Mouse (Mus musculus): ENCODE data around the gene Rgs3. TPM values are rescaled to one million over a fixed set of nuclear protein-coding genes. Genes with fewer than 3 reads are reported as not detected.

Gene Rgs3
- polyA plus RNA-seq, 1 experiment from 2014 or later: 50.4 TPM

- Histone ChIP-seq H3K4me1 (replicated peaks; ENCODE audit: control insufficient read depth, insufficient read depth, low read length) (no peaks in the 10 kb centered on the region), H3K27ac (ENCODE audit: low read length) (0 out of 2 replicates have a peak overlapping the region, but pooled peaks have one; percentile 4), H3K36me3 (ENCODE audit: control insufficient read depth, insufficient read depth) (no peaks in the 10 kb centered on the region), H3K9me3 (ENCODE audit: control insufficient read depth, low read length) (peaks cover 3% of the 10 kb centered on the region; the same call in 1 of the 2 replicates), H3K27me3 (replicated peaks; ENCODE audit: control insufficient read depth, insufficient read depth, low read length) (no peaks in the 10 kb centered on the region), H3K4me3 (replicated peaks; ENCODE audit: low read length) (no peak overlapping the region), H3K4me2 (ENCODE audit: low read length) (no peak overlapping the region), H3K9ac (replicated peaks; ENCODE audit: low read depth, low read length) (no peak overlapping the region)
- ATAC-seq: peak; percentile 55; the same call in 1 of the 2 replicates
- 87% methylated on average over 5 of the region's 5 CpGs for WGBS
These were observed 166.8 kb downstream of the Rgs3 start for GRCm38 (mm10) chr4:62726282-62726937.

GRCm38 (mm10) chr4:62727541-62728303, 168.1 kb downstream of the Rgs3 start:
- Histone ChIP-seq H3K4me2 (ENCODE audit: low read length) (no peak overlapping the region), H3K9ac (replicated peaks; ENCODE audit: low read depth, low read length) (no peak overlapping the region), H3K4me1 (replicated peaks; ENCODE audit: control insufficient read depth, insufficient read depth, low read length) (no peaks in the 10 kb centered on the region; the same call in 1 of the 2 replicates), H3K36me3 (ENCODE audit: control insufficient read depth, insufficient read depth) (no peaks in the 10 kb centered on the region), H3K4me3 (replicated peaks; ENCODE audit: low read length) (no peak overlapping the region), H3K27ac (ENCODE audit: low read length) (no peak overlapping the region), H3K27me3 (replicated peaks; ENCODE audit: control insufficient read depth, insufficient read depth, low read length) (no peaks in the 10 kb centered on the region), H3K9me3 (ENCODE audit: control insufficient read depth, low read length) (peaks cover 3% of the 10 kb centered on the region; the same call in 1 of the 2 replicates)
- WGBS: 83% methylated on average over 20 of the region's 20 CpGs
- no peak for ATAC-seq

- Histone ChIP-seq H3K4me3 (replicated peaks; ENCODE audit: low read length) (no peak overlapping the region), H3K4me2 (ENCODE audit: low read length) (no peak overlapping the region), H3K27me3 (replicated peaks; ENCODE audit: control insufficient read depth, insufficient read depth, low read length) (no peaks in the 10 kb centered on the region), H3K9ac (replicated peaks; ENCODE audit: low read depth, low read length) (no peak overlapping the region), H3K4me1 (replicated peaks; ENCODE audit: control insufficient read depth, insufficient read depth, low read length) (peaks cover 5% of the 10 kb centered on the region), H3K36me3 (ENCODE audit: control insufficient read depth, insufficient read depth) (no peaks in the 10 kb centered on the region), H3K9me3 (ENCODE audit: control insufficient read depth, low read length) (peaks cover 3% of the 10 kb centered on the region; the same call in 1 of the 2 replicates), H3K27ac (ENCODE audit: low read length) (no peak overlapping the region)
- ATAC-seq: no peak
- WGBS: 86% methylated on average over 6 of the region's 6 CpGs
These were observed 168.8 kb downstream of the Rgs3 start for GRCm38 (mm10) chr4:62728471-62728870.

- H3K4me1 ChIP-seq (replicated peaks; ENCODE audit: control insufficient read depth, insufficient read depth, low read length): peaks cover 5% of the 10 kb centered on the region
- no peak overlapping the region for H3K4me2 ChIP-seq (ENCODE audit: low read length)
- no peak overlapping the region for H3K4me3 ChIP-seq (replicated peaks; ENCODE audit: low read length)
- H3K9ac ChIP-seq (replicated peaks; ENCODE audit: low read depth, low read length): no peak overlapping the region
- 89% methylated on average over 4 of the region's 4 CpGs for WGBS
- no peaks in the 10 kb centered on the region for H3K27me3 ChIP-seq (replicated peaks; ENCODE audit: control insufficient read depth, insufficient read depth, low read length)
- no peak overlapping the region for H3K27ac ChIP-seq (ENCODE audit: low read length)
- peaks cover 3% of the 10 kb centered on the region; the same call in 1 of the 2 replicates for H3K9me3 ChIP-seq (ENCODE audit: control insufficient read depth, low read length)
- H3K36me3 ChIP-seq (ENCODE audit: control insufficient read depth, insufficient read depth): no peaks in the 10 kb centered on the region
- ATAC-seq: no peak
These were observed 169.5 kb downstream of the Rgs3 start for GRCm38 (mm10) chr4:62729191-62729590.

GRCm38 (mm10) chr4:62729941-62730340, 170.3 kb downstream of the Rgs3 start:
- Histone ChIP-seq H3K27ac (ENCODE audit: low read length) (no peak overlapping the region), H3K4me1 (replicated peaks; ENCODE audit: control insufficient read depth, insufficient read depth, low read length) (peaks cover 5% of the 10 kb centered on the region), H3K9ac (replicated peaks; ENCODE audit: low read depth, low read length) (no peak overlapping the region), H3K36me3 (ENCODE audit: control insufficient read depth, insufficient read depth) (no peaks in the 10 kb centered on the region), H3K4me3 (replicated peaks; ENCODE audit: low read length) (no peak overlapping the region), H3K4me2 (ENCODE audit: low read length) (no peak overlapping the region), H3K9me3 (ENCODE audit: control insufficient read depth, low read length) (peaks cover 3% of the 10 kb centered on the region; the same call in 1 of the 2 replicates), H3K27me3 (replicated peaks; ENCODE audit: control insufficient read depth, insufficient read depth, low read length) (no peaks in the 10 kb centered on the region)
- WGBS: 72% methylated on average over 5 of the region's 5 CpGs
- no peak for ATAC-seq

GRCm38 (mm10) chr4:62730861-62731260, 171.2 kb downstream of the Rgs3 start:
- no peak overlapping the region for H3K4me2 ChIP-seq (ENCODE audit: low read length)
- H3K4me3 ChIP-seq (replicated peaks; ENCODE audit: low read length): no peak overlapping the region
- ATAC-seq: no peak
- H3K9ac ChIP-seq (replicated peaks; ENCODE audit: low read depth, low read length): no peak overlapping the region
- 91% methylated on average over 3 of the region's 3 CpGs for WGBS
- H3K27me3 ChIP-seq (replicated peaks; ENCODE audit: control insufficient read depth, insufficient read depth, low read length): no peaks in the 10 kb centered on the region
- H3K9me3 ChIP-seq (ENCODE audit: control insufficient read depth, low read length): no peaks in the 10 kb centered on the region
- peaks cover 12% of the 10 kb centered on the region for H3K4me1 ChIP-seq (replicated peaks; ENCODE audit: control insufficient read depth, insufficient read depth, low read length)
- no peak overlapping the region for H3K27ac ChIP-seq (ENCODE audit: low read length)
- H3K36me3 ChIP-seq (ENCODE audit: control insufficient read depth, insufficient read depth): no peaks in the 10 kb centered on the region

GRCm38 (mm10) chr4:62731531-62732063, 171.9 kb downstream of the Rgs3 start:
- Histone ChIP-seq H3K27ac (ENCODE audit: low read length) (no peak overlapping the region), H3K4me3 (replicated peaks; ENCODE audit: low read length) (no peak overlapping the region), H3K4me1 (replicated peaks; ENCODE audit: control insufficient read depth, insufficient read depth, low read length) (peaks cover 15% of the 10 kb centered on the region), H3K4me2 (ENCODE audit: low read length) (no peak overlapping the region), H3K36me3 (ENCODE audit: control insufficient read depth, insufficient read depth) (no peaks in the 10 kb centered on the region), H3K9ac (replicated peaks; ENCODE audit: low read depth, low read length) (no peak overlapping the region), H3K27me3 (replicated peaks; ENCODE audit: control insufficient read depth, insufficient read depth, low read length) (no peaks in the 10 kb centered on the region), H3K9me3 (ENCODE audit: control insufficient read depth, low read length) (no peaks in the 10 kb centered on the region)
- ATAC-seq: no peak
- WGBS: 80% methylated on average over 6 of the region's 6 CpGs

- Histone ChIP-seq H3K9ac (replicated peaks; ENCODE audit: low read depth, low read length) (no peak overlapping the region), H3K36me3 (ENCODE audit: control insufficient read depth, insufficient read depth) (no peaks in the 10 kb centered on the region), H3K9me3 (ENCODE audit: control insufficient read depth, low read length) (no peaks in the 10 kb centered on the region), H3K4me1 (replicated peaks; ENCODE audit: control insufficient read depth, insufficient read depth, low read length) (peaks cover 15% of the 10 kb centered on the region), H3K4me3 (replicated peaks; ENCODE audit: low read length) (no peak overlapping the region), H3K4me2 (ENCODE audit: low read length) (no peak overlapping the region), H3K27ac (ENCODE audit: low read length) (no peak overlapping the region), H3K27me3 (replicated peaks; ENCODE audit: control insufficient read depth, insufficient read depth, low read length) (no peaks in the 10 kb centered on the region)
- 87% methylated on average over 7 of the region's 7 CpGs for whole genome bisulfite sequencing
- ATAC-seq: no peak
These were observed 172.4 kb downstream of the Rgs3 start for GRCm38 (mm10) chr4:62732096-62732495.

- H3K9me3 ChIP-seq (ENCODE audit: control insufficient read depth, low read length): no peaks in the 10 kb centered on the region
- H3K4me3 ChIP-seq (replicated peaks; ENCODE audit: low read length): no peak overlapping the region
- no peaks in the 10 kb centered on the region for H3K36me3 ChIP-seq (ENCODE audit: control insufficient read depth, insufficient read depth)
- H3K4me2 ChIP-seq (ENCODE audit: low read length): no peak overlapping the region
- H3K27me3 ChIP-seq (replicated peaks; ENCODE audit: control insufficient read depth, insufficient read depth, low read length): no peaks in the 10 kb centered on the region
- ATAC-seq: peak; percentile 52
- H3K27ac ChIP-seq (ENCODE audit: low read length): no peak overlapping the region
- H3K4me1 ChIP-seq (replicated peaks; ENCODE audit: control insufficient read depth, insufficient read depth, low read length): peaks cover 15% of the 10 kb centered on the region
- WGBS: 35% methylated on average over 2 of the region's 2 CpGs
- H3K9ac ChIP-seq (replicated peaks; ENCODE audit: low read depth, low read length): no peak overlapping the region
These were observed 173.2 kb downstream of the Rgs3 start for GRCm38 (mm10) chr4:62732840-62733239.

Data from forebrain, embryonic 16.5 days (tissue).